Comparison of ENCODE assay signal across 11 mouse cellular contexts in genomic region chr6:100144544-100145287, GRCm38 (mm10).
DNase-seq lines count a peak whose midpoint lies in the region; ATAC-seq lines count a peak whose summit lies in the region.
"Had no signal": no experiment of that assay in that cellular context is flagged by ENCODE, and none has a peak within 500 bp of the region (broad histone marks: within the 10 kb centered on the region; RNA-seq: fewer than 3 reads in every experiment).

No protein-coding gene starts in this region.

- ATAC-seq in heart, embryonic 15.5 days (replicated peaks; ENCODE audit: insufficient number of reproducible peaks, insufficient read depth, low FRiP score, low read depth), result no peak
- peak; percentile 51 for ATAC-seq in common myeloid progenitor, adult 5-6 weeks (replicated peaks; ENCODE audit: low read depth, poor library complexity, severe bottlenecking)
- peak; percentile 50; the same call in 1 of the 2 replicates for ATAC-seq in megakaryocyte, adult 5-6 weeks (ENCODE audit: poor library complexity, severe bottlenecking)

- H3K4me3 ChIP-seq in heart, embryonic 15.5 days, result no peak overlapping the region

- H3K27me3 ChIP-seq in heart, embryonic 15.5 days, result peaks cover 12% of the 10 kb centered on the region; the same call in 1 of the 2 replicates

- H3K4me1 ChIP-seq in heart, embryonic 15.5 days (replicated peaks), result peaks cover 31% of the 10 kb centered on the region

- DNase-seq in heart, adult 9 months (ENCODE audit: low spot score in 2 of 2), result no peak
- peak; percentile 24 for DNase-seq in ES-CJ7 (ENCODE audit: low read depth, low spot score)
- DNase-seq in left cerebral cortex, adult 11 months (ENCODE audit: low spot score), result no peak
- no peak for DNase-seq in retina, embryonic 14.5 days (ENCODE audit: low spot score)
- DNase-seq: thymus, adult 2 months had no signal

- H3K27ac ChIP-seq in heart, embryonic 15.5 days, result 0 out of 2 replicates have a peak overlapping the region, but pooled peaks have one; percentile 58

- H3K9me3 ChIP-seq in heart, embryonic 15.5 days (replicated peaks), result no peaks in the 10 kb centered on the region
- H3K9me3 ChIP-seq: embryonic facial prominence, embryonic 12.5 days; limb, embryonic 15.5 days had no signal

- no peaks in the 10 kb centered on the region for H3K36me3 ChIP-seq in heart, embryonic 15.5 days
- H3K36me3 ChIP-seq: embryonic facial prominence, embryonic 12.5 days; G1E; limb, embryonic 15.5 days had no signal

- WGBS in heart, embryonic 15.5 days, result 61% methylated on average over 4 of the region's 4 CpGs

- H3K4me2 ChIP-seq in heart, embryonic 15.5 days, result no peak overlapping the region

- H3K9ac ChIP-seq in heart, embryonic 15.5 days, result no peak overlapping the region
- H3K9ac ChIP-seq: limb, embryonic 15.5 days had no signal
